Comparison of ENCODE assay signal across 22 mouse cellular contexts in genomic region chr4:148968859-148969258, GRCm38 (mm10).
DNase-seq lines count a peak whose midpoint lies in the region; ATAC-seq and TF ChIP-seq lines count a peak whose summit lies in the region.
"Had no signal": no experiment of that assay in that cellular context is flagged by ENCODE, and none has a peak within 500 bp of the region (broad histone marks: within the 10 kb centered on the region; RNA-seq: fewer than 3 reads in every experiment).

No protein-coding gene starts in this region.

- no peak for TF ChIP-seq EP300 in lung, postnatal 0 days (IDR thresholded peaks at IDR 0.05)
- TF ChIP-seq EP300 in stomach, postnatal 0 days (optimal IDR thresholded peaks at IDR 0.05), result no peak

- H3K4me3 ChIP-seq in heart, embryonic 10.5 days, result no peak overlapping the region
- no peak overlapping the region for H3K4me3 ChIP-seq in heart, embryonic 14.5 days (ENCODE audit: control insufficient read depth in 1 of 2, insufficient read depth in 1 of 2, low read depth in 1 of 2, low read length in 2 of 2)
- H3K4me3 ChIP-seq in lung, postnatal 0 days (ENCODE audit: low read depth, low read length), result no peak overlapping the region
- no peak overlapping the region for H3K4me3 ChIP-seq in lung, adult 2 months (replicated peaks; ENCODE audit: extremely low read depth, low read depth, low read length)
- no peak overlapping the region for H3K4me3 ChIP-seq in stomach, embryonic 15.5 days (replicated peaks)
- no peak overlapping the region for H3K4me3 ChIP-seq in stomach, postnatal 0 days (ENCODE audit: low read depth, low read length)
- H3K4me3 ChIP-seq: embryonic facial prominence, embryonic 15.5 days; erythroblast, embryonic 14.5 days; forebrain, embryonic 10.5 days; hindbrain, embryonic 12.5 days had no signal

- intact Hi-C loops in heart, postnatal 14 days (cut with DNase I), result no loop called here

- no peak overlapping the region for H3K4me2 ChIP-seq in heart, embryonic 14.5 days (ENCODE audit: low read length)
- H3K4me2 ChIP-seq in lung, postnatal 0 days (replicated peaks; ENCODE audit: low read depth, low read length), result no peak overlapping the region
- H3K4me2 ChIP-seq in stomach, embryonic 15.5 days, result no peak overlapping the region
- H3K4me2 ChIP-seq in stomach, postnatal 0 days (replicated peaks; ENCODE audit: low read depth), result no peak overlapping the region
- H3K4me2 ChIP-seq: embryonic facial prominence, embryonic 15.5 days; hindbrain, embryonic 12.5 days had no signal

- H3K27ac ChIP-seq in heart, embryonic 10.5 days, result peak overlapping the region; percentile 47; the same call in 1 of the 2 replicates
- H3K27ac ChIP-seq in heart, embryonic 14.5 days (replicated peaks in 1 of 2; ENCODE audit: control insufficient read depth in 1 of 2, insufficient read depth in 1 of 2, low read depth in 2 of 2, low read length in 2 of 2), result peak overlapping the region in 1 of 2 experiments; percentile 70; a peak in 2 of 4 replicates
- no peak overlapping the region for H3K27ac ChIP-seq in lung, postnatal 0 days (ENCODE audit: low read length)
- H3K27ac ChIP-seq in stomach, embryonic 15.5 days, result peak overlapping the region; percentile 5; the same call in 1 of the 2 replicates
- H3K27ac ChIP-seq in stomach, postnatal 0 days (replicated peaks), result no peak overlapping the region
- H3K27ac ChIP-seq: embryonic facial prominence, embryonic 15.5 days; forebrain, embryonic 10.5 days had no signal

- DNase-seq in heart, embryonic 10.5 days (ENCODE audit: low spot score), result no peak
- DNase-seq in heart, postnatal 14 days, result no peak
- DNase-seq in heart, postnatal 4 days, result no peak
- DNase-seq in lung, postnatal 0 days (ENCODE audit: low spot score), result peak; percentile 12
- DNase-seq in lung, adult 2 months, result no peak
- DNase-seq in stomach, postnatal 0 days (ENCODE audit: low spot score), result no peak
- DNase-seq: adrenal gland, postnatal 10 days; cerebellum, adult 11 months; cerebellum, adult 8-10 months; cerebellum, postnatal 14 days; embryo, embryonic 11 days; gastrocnemius, postnatal 10 days had no signal

- H3K9ac ChIP-seq in heart, embryonic 14.5 days (ENCODE audit: low read length), result peak overlapping the region; percentile 31; the same call in 1 of the 2 replicates
- H3K9ac ChIP-seq in lung, postnatal 0 days (replicated peaks; ENCODE audit: low read depth), result no peak overlapping the region
- no peak overlapping the region for H3K9ac ChIP-seq in stomach, embryonic 15.5 days
- no peak overlapping the region for H3K9ac ChIP-seq in stomach, postnatal 0 days (ENCODE audit: low read length)
- H3K9ac ChIP-seq: embryonic facial prominence, embryonic 15.5 days; hindbrain, embryonic 12.5 days had no signal

- peaks cover 20% of the 10 kb centered on the region; the same call in 1 of the 2 replicates for H3K36me3 ChIP-seq in heart, embryonic 10.5 days
- peaks cover 29% of the 10 kb centered on the region for H3K36me3 ChIP-seq in heart, embryonic 14.5 days (ENCODE audit: control insufficient read depth, insufficient read depth, low read length)
- peaks cover 4% of the 10 kb centered on the region; the same call in 1 of the 2 replicates for H3K36me3 ChIP-seq in lung, postnatal 0 days (ENCODE audit: insufficient read depth, low read length)
- no peaks in the 10 kb centered on the region for H3K36me3 ChIP-seq in stomach, embryonic 15.5 days
- 0 out of 2 replicates have a peak, but pooled peaks cover 3% of the 10 kb centered on the region for H3K36me3 ChIP-seq in stomach, postnatal 0 days (ENCODE audit: control insufficient read depth, insufficient read depth, low read length)
- H3K36me3 ChIP-seq: embryonic facial prominence, embryonic 15.5 days had no signal

- TF ChIP-seq CTCF in lung, postnatal 0 days (IDR thresholded peaks at IDR 0.05), result no peak
- TF ChIP-seq CTCF in lung, adult 2 months (IDR thresholded peaks at IDR 0.05; ENCODE audit: insufficient read depth, low read length), result no peak
- TF ChIP-seq CTCF in stomach, postnatal 0 days (IDR thresholded peaks at IDR 0.05; ENCODE audit: low read depth), result no peak

- H3K4me1 ChIP-seq in heart, embryonic 10.5 days, result peaks cover 81% of the 10 kb centered on the region
- H3K4me1 ChIP-seq in heart, embryonic 14.5 days (ENCODE audit: control insufficient read depth in 2 of 2, insufficient read depth in 2 of 2, low read length in 2 of 2), result peaks cover 31 to 51% of the 10 kb centered on the region in 2 experiments
- H3K4me1 ChIP-seq in lung, postnatal 0 days (ENCODE audit: insufficient read depth, low read depth, low read length), result no peaks in the 10 kb centered on the region
- H3K4me1 ChIP-seq in lung, adult 2 months (ENCODE audit: control insufficient read depth, insufficient read depth, low read length), result peaks cover 16% of the 10 kb centered on the region
- peaks cover 26% of the 10 kb centered on the region for H3K4me1 ChIP-seq in stomach, embryonic 15.5 days
- 0 out of 2 replicates have a peak, but pooled peaks cover 3% of the 10 kb centered on the region for H3K4me1 ChIP-seq in stomach, postnatal 0 days (replicated peaks; ENCODE audit: control insufficient read depth, insufficient read depth)

- ATAC-seq in heart, embryonic 14.5 days (ENCODE audit: insufficient number of reproducible peaks, insufficient read depth, low FRiP score, low read depth), result no peak
- no peak for ATAC-seq in lung, postnatal 0 days
- ATAC-seq in stomach, embryonic 15.5 days (ENCODE audit: insufficient read depth, low FRiP score, low read depth), result no peak
- no peak for ATAC-seq in stomach, postnatal 0 days (ENCODE audit: low FRiP score, low TSS enrichment)
- ATAC-seq: forebrain, embryonic 14.5 days; hindbrain, embryonic 16.5 days; inflammation-experienced regulatory T-cells, adult 6 months; intestine, postnatal 0 days had no signal

- TF ChIP-seq POLR2A in lung, adult 2 months (IDR thresholded peaks at IDR 0.05; ENCODE audit: borderline replicate concordance, extremely low read depth, low read depth, low read length), result no peak

- WGBS in heart, embryonic 10.5 days, result 78% methylated on average over 5 of the region's 5 CpGs
- WGBS in heart, embryonic 14.5 days, result 66% methylated on average over 5 of the region's 5 CpGs
- 63% methylated on average over 5 of the region's 5 CpGs for WGBS in lung, postnatal 0 days
- WGBS in lung, adult 2 months, result 48% methylated on average over 5 of the region's 5 CpGs
- WGBS in stomach, embryonic 15.5 days, result 63% methylated on average over 5 of the region's 5 CpGs
- WGBS in stomach, postnatal 0 days, result 56% methylated on average over 5 of the region's 5 CpGs

- no peaks in the 10 kb centered on the region for H3K27me3 ChIP-seq in heart, embryonic 10.5 days (ENCODE audit: insufficient read depth, poor library complexity, severe bottlenecking)
- H3K27me3 ChIP-seq in heart, embryonic 14.5 days (ENCODE audit: control insufficient read depth, insufficient read depth, low read length), result no peaks in the 10 kb centered on the region
- H3K27me3 ChIP-seq in lung, postnatal 0 days (replicated peaks; ENCODE audit: insufficient read depth, low read length), result no peaks in the 10 kb centered on the region
- no peaks in the 10 kb centered on the region for H3K27me3 ChIP-seq in stomach, embryonic 15.5 days (replicated peaks)
- H3K27me3 ChIP-seq in stomach, postnatal 0 days (ENCODE audit: control insufficient read depth, insufficient read depth, low read length), result no peaks in the 10 kb centered on the region
- H3K27me3 ChIP-seq: hindbrain, embryonic 12.5 days had no signal

- H3K9me3 ChIP-seq in heart, embryonic 10.5 days, result no peaks in the 10 kb centered on the region
- no peaks in the 10 kb centered on the region for H3K9me3 ChIP-seq in heart, embryonic 14.5 days (ENCODE audit: control insufficient read depth, low read length)
- no peaks in the 10 kb centered on the region for H3K9me3 ChIP-seq in lung, postnatal 0 days (ENCODE audit: low read length)
- no peaks in the 10 kb centered on the region for H3K9me3 ChIP-seq in stomach, embryonic 15.5 days
- no peaks in the 10 kb centered on the region for H3K9me3 ChIP-seq in stomach, postnatal 0 days (ENCODE audit: control insufficient read depth, low read length)
- H3K9me3 ChIP-seq: embryonic facial prominence, embryonic 15.5 days; forebrain, embryonic 10.5 days; hindbrain, embryonic 12.5 days had no signal

Comparison
In these comparisons a context has a peak if more than half of its experiments do, and no peak if none do; other contexts are left out.
1. H3K27ac ChIP-seq: peak in heart, embryonic 10.5 days (single experiment) and stomach, embryonic 15.5 days (single experiment); none in lung, postnatal 0 days (single experiment) and stomach, postnatal 0 days (single experiment).